Mouse (Mus musculus) cerebellum, adult 2 months (tissue): ENCODE data around the gene Aftph. TPM values are rescaled to one million over a fixed set of nuclear protein-coding genes. Genes with fewer than 3 reads are reported as not detected.
A peak's percentile ranks its signal among the peaks of the same experiment; 100 is the strongest.

Source experiments
- DNase-seq, 2 experiments: peaks; one replicate each; pipeline ENCODE4 v3.0.0; 2021
- H3K27ac ChIP-seq: fragments of 200-500 bp; 2 replicates; pipeline ENCODE4 v1.5.1; 2012; ENCODE audit warnings: low read length, control low read depth, inconsistent platforms; ENCODE audit not compliant: insufficient read depth
- H3K27me3 ChIP-seq: fragments of 200-500 bp; 2 replicates; pipeline ENCODE4 v1.6.1; 2012; ENCODE audit warnings: inconsistent platforms, mild to moderate bottlenecking, low read length, moderate library complexity; ENCODE audit not compliant: control insufficient read depth, insufficient read depth
- H3K4me1 ChIP-seq: fragments of 200-500 bp; 2 replicates; pipeline ENCODE4 v1.6.1; 2011; ENCODE audit warnings: low read length; ENCODE audit not compliant: control insufficient read depth, insufficient read depth
- H3K4me3 ChIP-seq: fragments of 200-500 bp; replicated peaks from 2 replicates; pipeline ENCODE3; 2011; ENCODE audit warnings: mild to moderate bottlenecking, low read depth, low read length, control low read depth; ENCODE audit not compliant: insufficient read depth
- CTCF ChIP-seq: fragments of 200-500 bp; IDR thresholded peaks from 2 replicates; pipeline ENCODE4 v1.5.1; 2011; ENCODE audit warnings: low read depth, mild to moderate bottlenecking, control low read depth, low read length, moderate library complexity, borderline replicate concordance; ENCODE audit not compliant: insufficient read depth
- POLR2A ChIP-seq: fragments of 200-500 bp; IDR thresholded peaks from 2 replicates; pipeline ENCODE4 v1.6.1; 2011; ENCODE audit warnings: low read length, control low read depth, borderline replicate concordance; ENCODE audit not compliant: insufficient read depth
- WGBS: fragments of 180-500 bp; shearing (Covaris S2); methylation state at CpG from one replicate; pipeline ENCODE4 v1.1.7; 2018; 5-methylcytosine and 5-hydroxymethylcytosine counted together
- polyA plus RNA-seq: library from polyadenylated mRNA; depleted of rRNA; stranded (reverse); fragments of >200 nt; gene quantifications from 2 replicates; pipeline ENCODE4 v1.2.3, GENCODE M21; 2012

The Aftph gene
- polyA plus RNA-seq, 1 experiment = 105 TPM

GRCm38 (mm10) chr11:20743353-20743752 lies 2.0 kb upstream of the Aftph start:
- Histone ChIP-seq H3K27ac (no peak overlapping the region), H3K4me3 (no peak overlapping the region), H3K27me3 (no peaks in the 10 kb centered on the region), H3K4me1 (0 out of 2 replicates have a peak, but pooled peaks cover 2% of the 10 kb centered on the region)
- TF ChIP-seq POLR2A (no peak), CTCF (no peak)
- no peak for DNase-seq

- WGBS = under 1% methylated on average over 9 of the region's 9 CpGs
- Histone ChIP-seq H3K4me1 (0 out of 2 replicates have a peak, but pooled peaks cover 2% of the 10 kb centered on the region), H3K27me3 (no peaks in the 10 kb centered on the region), H3K27ac (peak overlapping the region; percentile 79; the same call in 1 of the 2 replicates), H3K4me3 (peak overlapping the region; percentile 69)
- peak; percentile 57 to 78 for DNase-seq
- peak; percentile 19; the same call in 1 of the 2 replicates for TF ChIP-seq POLR2A
- 0 out of 2 replicates have a peak, but pooled peaks have one; percentile 8 for TF ChIP-seq CTCF
These were observed 1.0 kb upstream of the Aftph start for GRCm38 (mm10) chr11:20742361-20742897.

DNA sequence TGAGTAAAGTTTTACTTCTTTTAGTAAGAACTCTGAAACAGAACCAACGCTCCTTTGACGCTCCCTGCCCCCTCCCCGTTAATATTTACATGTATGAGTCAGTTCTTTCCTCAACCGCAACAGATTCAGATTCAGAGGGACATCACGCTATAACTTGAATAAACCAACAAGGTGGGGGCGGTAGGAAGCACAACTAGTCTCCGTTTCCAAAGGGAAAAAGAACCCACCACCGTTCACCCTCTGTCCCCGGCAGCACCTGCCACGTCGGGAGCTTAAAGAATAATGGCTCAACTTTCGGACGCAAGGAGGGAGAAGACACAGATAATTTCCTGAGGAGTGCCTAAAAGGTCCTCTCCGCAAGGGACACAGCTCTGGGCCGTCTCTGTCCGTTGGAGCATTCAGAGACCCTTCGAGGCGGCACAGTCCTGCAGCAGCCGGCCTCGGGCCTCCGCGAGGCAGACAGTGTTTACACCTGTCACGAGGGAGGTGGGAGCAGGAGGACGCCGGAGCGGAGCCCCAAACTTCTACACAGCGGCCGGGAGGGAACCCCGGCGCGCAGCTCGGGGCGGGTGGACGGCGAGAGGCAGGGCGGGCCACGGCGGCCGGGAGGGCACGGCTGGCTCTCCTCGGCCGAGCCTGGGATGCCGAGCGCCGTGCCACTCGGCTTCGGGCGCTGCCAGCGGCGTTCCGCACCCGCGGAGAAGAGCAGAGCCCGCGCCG lies 748 bp downstream of the Aftph start:
- Histone ChIP-seq H3K4me3 (peak overlapping the region; percentile 69), H3K4me1 (0 out of 2 replicates have a peak, but pooled peaks cover 2% of the 10 kb centered on the region), H3K27me3 (no peaks in the 10 kb centered on the region), H3K27ac (peak overlapping the region; percentile 64)
- no peak for DNase-seq
- TF ChIP-seq CTCF (no peak), POLR2A (no peak)
- under 1% methylated on average over 56 of the region's 56 CpGs for WGBS

DNA sequence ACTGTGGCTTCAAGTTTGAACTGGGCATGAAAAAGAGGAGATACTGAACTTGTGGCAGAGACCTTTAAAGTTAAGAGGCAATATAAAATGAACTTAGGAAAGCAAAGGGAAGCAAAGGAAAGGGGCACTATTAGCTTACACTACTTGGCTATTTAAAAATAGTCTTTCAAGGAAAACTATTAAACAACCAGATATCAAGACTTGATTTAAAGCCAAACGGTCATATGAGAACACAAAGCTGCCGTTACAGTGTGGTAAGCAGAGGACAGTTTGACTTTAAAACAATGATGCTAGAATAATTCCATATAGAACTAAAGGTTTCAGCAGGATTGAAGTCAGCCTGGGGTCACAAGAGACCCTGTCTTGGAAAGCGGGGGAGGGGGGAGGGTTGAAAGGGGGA lies 7.3 kb downstream of the Aftph start:
- DNase-seq = no peak
- no peak overlapping the region for H3K4me3 ChIP-seq
- TF ChIP-seq POLR2A = no peak
- TF ChIP-seq CTCF = no peak
- 61% methylated on average over 3 of the region's 3 CpGs for WGBS
- no peak overlapping the region for H3K27ac ChIP-seq
- peaks cover 2% of the 10 kb centered on the region; the same call in 1 of the 2 replicates for H3K4me1 ChIP-seq
- H3K27me3 ChIP-seq = no peaks in the 10 kb centered on the region

GRCm38 (mm10) chr11:20733486-20734030 lies 7.8 kb downstream of the Aftph start:
- WGBS = 5% methylated on average over 3 of the region's 3 CpGs
- Histone ChIP-seq H3K27ac (no peak overlapping the region), H3K4me3 (no peak overlapping the region), H3K4me1 (no peaks in the 10 kb centered on the region; the same call in 1 of the 2 replicates), H3K27me3 (no peaks in the 10 kb centered on the region)
- no peak for DNase-seq
- TF ChIP-seq CTCF = no peak
- no peak for TF ChIP-seq POLR2A

- Histone ChIP-seq H3K4me1 (no peaks in the 10 kb centered on the region; the same call in 1 of the 2 replicates), H3K27me3 (no peaks in the 10 kb centered on the region), H3K27ac (no peak overlapping the region), H3K4me3 (no peak overlapping the region)
- no peak for TF ChIP-seq CTCF
- TF ChIP-seq POLR2A = no peak
- DNase-seq = no peak
- 80% methylated on average over 1 of the region's 1 CpGs for WGBS
These were observed 12.0 kb downstream of the Aftph start for GRCm38 (mm10) chr11:20729403-20729802.

GRCm38 (mm10) chr11:20728044-20728443 lies 13.3 kb downstream of the Aftph start:
- H3K4me3 ChIP-seq = no peak overlapping the region
- no peaks in the 10 kb centered on the region for H3K27me3 ChIP-seq

More at GRCm38 (mm10) chr11:20728044-20728443, 13.3 kb downstream of the Aftph start:
- no peak for TF ChIP-seq POLR2A
- TF ChIP-seq CTCF = no peak
- Histone ChIP-seq H3K4me1 (no peaks in the 10 kb centered on the region; the same call in 1 of the 2 replicates), H3K27ac (no peak overlapping the region)
- DNase-seq = no peak
- WGBS = 86% methylated on average over 2 of the region's 2 CpGs
